Mouse (Mus musculus) cortical plate, adult 2 months (tissue): Measurements from ENCODE around the gene Mrps27. TPM values are rescaled to one million over a fixed set of nuclear protein-coding genes. Genes with fewer than 3 reads are reported as not detected.

Experiments used
- H3K27ac ChIP-seq: fragments of 200-500 bp; 2 replicates; pipeline ENCODE4 v1.5.1; 2012; ENCODE audit warnings: low read length, control low read depth, inconsistent platforms; ENCODE audit not compliant: insufficient read depth
- H3K4me1 ChIP-seq: fragments of 200-500 bp; 2 replicates; pipeline ENCODE4 v1.6.1; 2011; ENCODE audit warnings: low read length; ENCODE audit not compliant: control insufficient read depth, insufficient read depth
- H3K4me3 ChIP-seq: fragments of 200-500 bp; 2 replicates; pipeline ENCODE4 v1.5.1; 2011; ENCODE audit warnings: mild to moderate bottlenecking, low read length, control low read depth; ENCODE audit not compliant: insufficient read depth
- CTCF ChIP-seq: fragments of 200-500 bp; IDR thresholded peaks from 2 replicates; pipeline ENCODE4 v1.5.1; 2011; ENCODE audit warnings: mild to moderate bottlenecking, control low read depth, low read length; ENCODE audit not compliant: insufficient read depth; ENCODE audit errors: extremely low read depth
- POLR2A ChIP-seq: fragments of 200-500 bp; IDR thresholded peaks from 2 replicates; pipeline ENCODE4 v1.6.1; 2011; ENCODE audit warnings: mild to moderate bottlenecking, low read length, control low read depth; ENCODE audit not compliant: insufficient read depth; ENCODE audit errors: extremely low read depth
- polyA plus RNA-seq: library from polyadenylated mRNA; depleted of rRNA; stranded (reverse); fragments of >200 nt; gene quantifications from 2 replicates; pipeline ENCODE4 v1.2.3, GENCODE M21; 2012; rRNA removed

Gene Mrps27
- polyA plus RNA-seq, 1 experiment = 32.2 TPM

GRCm38 (mm10) chr13:99459612-99460011 lies 115.0 kb downstream of the Mrps27 start:
- Histone ChIP-seq H3K27ac (no peak overlapping the region), H3K4me1 (peaks cover 7% of the 10 kb centered on the region), H3K4me3 (no peak overlapping the region)
- no peak for TF ChIP-seq POLR2A
- no peak for TF ChIP-seq CTCF

DNA sequence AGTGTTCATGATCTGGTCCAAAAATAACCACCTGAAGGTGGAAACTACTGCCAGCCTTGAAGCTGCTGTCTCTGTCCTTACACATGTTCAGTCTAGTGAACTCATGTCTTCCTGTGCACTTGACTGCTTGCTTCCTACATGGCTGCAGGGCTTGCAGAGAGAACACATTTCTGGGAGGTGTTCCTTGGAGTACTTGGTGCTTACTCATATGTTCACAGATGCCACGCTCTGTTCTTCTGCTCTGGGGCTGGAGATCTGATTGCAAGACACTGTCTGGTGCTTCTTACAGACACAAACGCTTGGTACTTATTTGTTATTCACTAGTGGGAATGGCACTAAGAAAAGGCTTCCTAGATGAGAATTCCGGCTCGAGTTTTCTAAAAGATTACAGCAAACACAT lies 117.3 kb downstream of the Mrps27 start:
- H3K4me1 ChIP-seq = peaks cover 10% of the 10 kb centered on the region
- no peak overlapping the region for H3K4me3 ChIP-seq
- H3K27ac ChIP-seq = no peak overlapping the region
- no peak for TF ChIP-seq POLR2A
- no peak for TF ChIP-seq CTCF

GRCm38 (mm10) chr13:99464551-99464950 lies 120.0 kb downstream of the Mrps27 start:
- Histone ChIP-seq H3K27ac (no peak overlapping the region), H3K4me3 (no peak overlapping the region), H3K4me1 (peaks cover 10% of the 10 kb centered on the region)
- TF ChIP-seq CTCF (no peak), POLR2A (no peak)

Other genes starting within 250 kb of the Mrps27 start
- 2.3 and 2.4 TPM in 2 replicates for gene Zfp366, start 160.0 kb upstream of the Mrps27 start, polyA plus RNA-seq
- gene Ptcd2, start 81 bp upstream of the Mrps27 start, polyA plus RNA-seq = 32.4 and 35.3 TPM in 2 replicates
- gene Map1b, start 171.8 kb downstream of the Mrps27 start, polyA plus RNA-seq = 128 and 134 TPM in 2 replicates